Mouse (Mus musculus) heart, adult 18-20 months (tissue): Measurements from ENCODE around the gene Per2. TPM values are rescaled to one million over a fixed set of nuclear protein-coding genes. Genes with fewer than 3 reads are reported as not detected.
A peak's percentile ranks its signal among the peaks of the same experiment; 100 is the strongest.

ENCODE experiments used
- DNase-seq, 2 experiments: peaks; one replicate each; pipeline ENCODE4 v3.0.0; 2021 to 2022; ENCODE audit warnings: mixed read lengths in 1 of 2
- total RNA-seq, 2 experiments: library from RNA; stranded (reverse); gene quantifications; 2 replicates each; pipeline ENCODE4 v1.2.3; 2021

The Per2 gene
- total RNA-seq, 2 experiments from 2014 or later = 4.7 to 5.6 TPM

DNA sequence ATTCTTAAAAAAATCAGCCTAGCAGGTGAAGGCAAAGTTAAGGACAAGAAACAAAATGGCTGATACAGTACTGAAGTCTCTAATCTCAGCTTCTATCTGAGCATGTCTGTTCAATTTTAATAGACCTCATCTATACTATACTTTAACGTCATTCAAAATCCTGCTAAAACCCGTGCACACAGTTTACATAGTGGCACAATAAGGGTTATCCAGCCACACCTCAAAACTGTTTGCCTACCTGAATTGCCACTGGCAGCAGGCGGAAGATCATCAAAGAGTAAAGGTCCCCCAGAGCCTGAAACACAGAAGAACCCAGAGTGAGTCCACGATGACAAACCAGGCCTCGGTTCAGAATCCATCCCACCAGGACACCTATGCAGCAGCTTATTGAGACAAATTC, 68.8 kb downstream of the Per2 start:
- no peak for DNase-seq

DNA sequence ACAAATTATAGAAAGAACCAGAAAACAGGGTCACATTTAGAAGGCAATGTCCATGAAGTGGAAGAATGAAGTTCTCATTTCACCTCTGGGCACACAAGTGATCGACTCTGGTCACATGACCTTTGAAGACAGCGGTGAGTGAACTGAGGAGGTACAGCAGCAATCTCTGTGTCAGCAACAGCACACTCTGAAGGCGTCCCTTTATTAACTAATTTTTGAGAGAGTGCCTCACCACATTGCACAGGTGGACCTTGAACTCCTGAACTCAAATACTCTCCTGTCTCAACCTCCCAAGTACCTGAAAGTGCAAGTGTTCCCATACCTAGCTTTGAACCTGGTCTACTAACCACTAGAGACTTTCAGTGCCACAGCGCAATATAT, 78.0 kb downstream of the Per2 start:
- no peak for DNase-seq

DNA sequence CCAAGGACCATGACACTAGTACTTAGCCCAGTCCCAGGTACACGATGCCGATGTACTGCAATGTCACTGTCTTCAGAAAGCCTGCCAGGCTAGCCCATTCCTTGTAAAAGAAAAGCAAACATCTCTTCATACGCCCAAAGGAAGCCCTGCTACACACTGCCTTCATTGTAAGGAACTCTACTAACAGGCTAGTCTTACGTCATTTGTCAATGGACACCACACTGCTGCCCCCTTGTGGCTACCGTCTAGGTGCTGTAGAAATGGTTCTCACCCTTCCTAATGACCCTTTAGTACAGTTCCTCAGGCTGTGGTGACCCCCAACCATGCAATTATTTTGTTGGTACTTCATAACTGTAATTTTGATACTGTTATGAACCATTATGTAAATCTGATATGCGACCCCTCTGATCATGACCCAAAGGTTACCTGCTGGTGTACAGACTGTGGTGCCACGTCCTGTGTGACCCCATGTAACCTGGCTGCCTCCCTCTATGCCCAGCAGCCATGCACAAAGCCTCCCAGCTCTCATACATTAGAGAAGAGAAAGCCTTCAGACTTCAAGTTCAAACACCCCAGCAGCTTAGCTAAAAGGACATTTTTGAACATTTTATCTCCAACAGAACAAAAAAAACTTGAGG, 78.6 kb downstream of the Per2 start:
- DNase-seq = peak; percentile 55 to 90

DNA sequence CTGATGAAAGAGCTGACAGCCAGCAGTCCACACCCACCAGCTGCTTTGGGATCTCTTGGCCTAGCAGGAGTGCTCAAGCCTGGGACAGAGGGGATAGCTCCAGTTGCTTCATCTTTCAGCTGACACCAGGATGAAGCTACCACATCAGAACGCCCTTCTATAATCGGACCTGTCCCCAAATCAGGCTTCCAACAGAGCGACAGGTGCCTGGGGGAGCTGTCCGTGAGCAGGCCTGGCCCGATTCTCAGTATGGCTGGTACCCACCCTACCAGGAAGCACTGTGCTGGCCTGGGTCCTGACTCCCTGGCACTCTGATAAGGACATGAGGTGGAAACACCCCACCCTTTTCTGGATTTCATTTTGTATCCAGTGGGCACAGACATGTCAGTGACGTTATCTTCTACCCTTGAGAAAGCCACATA, 85.7 kb downstream of the Per2 start:
- no peak for DNase-seq

DNA sequence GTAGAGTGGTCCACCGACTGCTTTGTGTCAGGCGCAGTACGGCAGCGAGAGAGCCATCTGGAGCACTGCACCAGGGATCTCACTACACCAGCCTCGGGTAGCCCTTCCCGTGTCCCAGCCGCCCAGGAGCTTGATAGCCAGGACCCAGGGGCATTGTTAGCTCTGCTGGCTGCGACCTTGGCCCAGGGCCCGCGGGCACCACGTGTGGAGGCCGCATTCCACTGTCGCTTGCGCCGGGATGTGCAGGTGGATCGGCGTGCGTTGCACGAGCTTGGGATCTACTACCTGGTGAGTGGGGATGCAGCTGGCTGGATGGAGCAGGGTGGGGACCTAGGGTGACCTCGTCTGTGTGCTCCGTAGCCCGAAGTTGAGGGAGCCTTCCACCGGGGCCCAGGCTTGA, 89.1 kb downstream of the Per2 start:
- DNase-seq = no peak

GRCm38 (mm10) chr1:91369408-91369807, 89.7 kb downstream of the Per2 start:
- no peak for DNase-seq

DNA sequence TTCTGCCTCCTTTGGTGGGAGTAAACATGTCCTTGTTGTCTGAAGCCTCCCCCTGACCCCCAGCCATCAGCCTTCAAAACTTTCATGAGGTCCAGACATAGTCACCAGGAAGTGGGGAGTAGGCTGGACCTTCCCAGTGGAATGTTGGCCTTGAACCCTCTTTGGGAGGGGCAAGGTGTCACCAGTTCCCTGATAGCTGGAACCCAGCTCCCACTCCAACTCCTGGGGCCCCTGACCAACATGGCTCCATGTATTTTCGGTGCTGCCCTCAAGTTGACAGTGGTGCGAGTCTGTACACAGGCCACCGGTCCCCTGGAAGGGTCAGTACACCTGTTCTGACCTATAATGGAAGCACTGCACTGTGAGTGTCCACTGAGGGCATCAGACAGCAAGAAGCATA, 91.8 kb downstream of the Per2 start:
- DNase-seq = no peak

DNA sequence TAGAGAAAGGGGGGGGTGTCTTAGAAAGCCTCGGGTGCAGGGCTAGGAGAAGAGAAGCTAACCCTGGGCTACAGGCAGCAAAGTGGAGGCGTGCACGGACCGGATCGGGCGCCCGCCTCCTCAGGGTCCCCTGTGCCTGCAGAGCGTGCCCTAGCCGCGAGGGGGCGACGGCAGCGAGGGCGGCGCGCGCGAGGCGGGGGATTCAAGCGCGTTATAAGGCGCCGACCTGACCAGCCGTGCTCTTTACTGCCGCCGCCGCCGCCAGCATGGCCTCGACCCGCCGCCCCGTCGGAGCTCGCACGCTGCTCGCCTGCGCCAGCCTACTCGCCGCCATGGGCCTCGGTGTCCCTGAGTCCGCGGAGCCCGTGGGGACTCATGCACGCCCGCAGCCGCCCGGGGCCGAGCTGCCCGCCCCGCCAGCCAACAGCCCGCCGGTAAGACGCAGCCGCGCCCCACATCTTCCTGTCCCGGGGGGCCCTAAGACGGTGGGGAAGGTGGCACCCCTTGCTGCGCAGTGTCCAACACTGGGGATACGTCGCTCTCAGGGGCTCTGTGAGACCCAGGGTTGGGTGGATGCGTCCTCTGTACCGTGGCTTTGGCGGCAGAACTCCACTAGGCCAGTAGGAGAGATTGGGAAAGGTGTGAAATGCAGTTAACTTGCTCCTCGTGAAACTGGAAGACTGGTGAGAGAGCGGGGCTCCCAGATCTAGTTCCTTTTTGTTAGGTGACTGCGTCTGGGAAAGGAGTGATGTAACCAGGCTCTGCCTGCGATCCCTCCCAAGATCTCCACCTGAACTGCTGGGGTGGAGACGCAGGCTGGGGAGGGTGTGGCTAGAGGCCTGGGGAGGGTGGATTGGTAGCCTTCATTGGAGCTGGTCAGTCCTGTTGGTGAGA, 92.7 kb downstream of the Per2 start, which contains the start of gene Erfe:
TSS of gene Erfe (plus strand) at position 216 of the 894 bp plus-strand sequence.
- peak; percentile 63 to 81 for DNase-seq

Other genes with a start within 250 kb of the Per2 start
- gene Ube2f, start 209.0 kb downstream of the Per2 start, total RNA-seq = 10 to 100 TPM; 42.9 to 53.6 TPM
- 10 to 100 TPM; 15.9 to 18.7 TPM for gene Scly, start 161.0 kb downstream of the Per2 start, total RNA-seq
- not detected for gene Espnl, start 137.2 kb downstream of the Per2 start, total RNA-seq
- gene Klhl30, start 108.3 kb downstream of the Per2 start, total RNA-seq = 10 to 100 TPM; 47.1 to 54.9 TPM
- not detected for gene Erfe, start 92.9 kb downstream of the Per2 start, total RNA-seq
- 10 to 100 TPM; 46.9 to 51.0 TPM for gene Ilkap, start 60.5 kb downstream of the Per2 start, total RNA-seq
- 10 to 100 TPM; 21.6 to 23.0 TPM for gene Hes6, start 45.3 kb downstream of the Per2 start, total RNA-seq
- gene Traf3ip1, start 35.3 kb upstream of the Per2 start, total RNA-seq = 1 to 10 TPM; 6.0 to 6.5 TPM
- 10 to 100 TPM; 22.4 to 26.0 TPM for gene Asb1, start 81.2 kb upstream of the Per2 start, total RNA-seq